Mouse (Mus musculus) layer of hippocampus, adult 18-20 months (tissue): Measurements from ENCODE around the gene Ralgps1. TPM values are rescaled to one million over a fixed set of nuclear protein-coding genes. Genes with fewer than 3 reads are reported as not detected.
A peak's percentile ranks its signal among the peaks of the same experiment; 100 is the strongest.

ENCODE experiments used
- DNase-seq, 2 experiments: peaks; one replicate each; pipeline ENCODE4 v3.0.0; 2022; ENCODE audit warnings: low spot score in 2 of 2
- total RNA-seq, 2 experiments: library from RNA; stranded (reverse); gene quantifications; 2 replicates each; pipeline ENCODE4 v1.2.3; 2021

Ralgps1 gene
- total RNA-seq, 2 experiments from 2014 or later: 60.3 to 62.4 TPM

GRCm38 (mm10) chr2:33246841-33247240 is 124.4 kb downstream of the Ralgps1 start:
- DNase-seq: no peak

GRCm38 (mm10) chr2:33245350-33245749 is 125.9 kb downstream of the Ralgps1 start:
- DNase-seq: peak in 1 of 2 experiments; percentile 41

GRCm38 (mm10) chr2:33244880-33245279 is 126.4 kb downstream of the Ralgps1 start:
- no peak for DNase-seq

- DNase-seq: no peak
These were observed 133.7 kb downstream of the Ralgps1 start for GRCm38 (mm10) chr2:33237581-33237980.

- peak in 1 of 2 experiments; percentile 35 for DNase-seq
These were observed 136.4 kb downstream of the Ralgps1 start for GRCm38 (mm10) chr2:33234848-33235247.

GRCm38 (mm10) chr2:33233856-33234255 is 137.4 kb downstream of the Ralgps1 start:
- peak in 1 of 2 experiments; percentile 41 for DNase-seq

GRCm38 (mm10) chr2:33232782-33233570 is 138.3 kb downstream of the Ralgps1 start:
- DNase-seq: no peak

- DNase-seq: no peak
These were observed 139.5 kb downstream of the Ralgps1 start for GRCm38 (mm10) chr2:33231788-33232187.

- DNase-seq: no peak
These were observed 140.6 kb downstream of the Ralgps1 start for GRCm38 (mm10) chr2:33230701-33231100.

- DNase-seq: no peak
These were observed 142.7 kb downstream of the Ralgps1 start for GRCm38 (mm10) chr2:33228551-33228950.

- DNase-seq: no peak
These were observed 143.2 kb downstream of the Ralgps1 start for GRCm38 (mm10) chr2:33228077-33228476.

- no peak for DNase-seq
These were observed 145.4 kb downstream of the Ralgps1 start for GRCm38 (mm10) chr2:33225921-33226320.

- no peak for DNase-seq
These were observed 147.5 kb downstream of the Ralgps1 start for GRCm38 (mm10) chr2:33223656-33224358.

GRCm38 (mm10) chr2:33222480-33222879 is 148.8 kb downstream of the Ralgps1 start:
- DNase-seq: no peak

GRCm38 (mm10) chr2:33221339-33221900 is 149.9 kb downstream of the Ralgps1 start:
- DNase-seq: no peak

- no peak for DNase-seq
These were observed 150.5 kb downstream of the Ralgps1 start for GRCm38 (mm10) chr2:33220674-33221338.

GRCm38 (mm10) chr2:33220246-33220645 is 151.0 kb downstream of the Ralgps1 start:
- DNase-seq: no peak

- no peak for DNase-seq
These were observed 151.6 kb downstream of the Ralgps1 start for GRCm38 (mm10) chr2:33219637-33220036.

GRCm38 (mm10) chr2:33218903-33219625 is 152.2 kb downstream of the Ralgps1 start:
- peak in 1 of 2 experiments; percentile 53 for DNase-seq

GRCm38 (mm10) chr2:33217425-33217794 is 153.9 kb downstream of the Ralgps1 start:
- DNase-seq: no peak
